Mouse (Mus musculus) CD4-positive, CD25-positive, alpha-beta regulatory T cell, adult 2 months (primary cell): Measurements from ENCODE around the gene Ccdc157.

Source experiments
- DNase-seq: peaks from one replicate; pipeline ENCODE4 v3.0.0-alpha.2; 2012; ENCODE audit warnings: low read depth, low spot score

Ccdc157 gene

DNA sequence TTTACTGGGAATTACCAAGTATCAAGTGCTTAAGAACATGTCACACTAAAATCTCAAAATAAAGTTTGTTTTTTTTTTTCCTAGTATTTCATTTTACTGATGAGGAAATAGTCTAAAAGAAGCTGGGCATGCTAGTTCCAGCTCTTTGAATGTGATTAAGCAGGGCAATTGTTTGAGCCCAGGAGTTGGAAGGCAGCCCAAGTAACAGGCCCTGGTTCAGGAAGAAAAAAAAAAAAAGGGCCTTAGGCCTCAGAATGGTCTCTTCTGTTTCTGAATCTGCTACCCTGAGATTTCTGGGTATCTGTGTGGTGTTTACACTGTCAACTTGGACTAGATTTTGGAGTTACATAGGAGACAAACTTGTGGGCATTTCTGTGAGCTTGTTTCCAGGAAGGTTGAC lies 23.4 kb upstream of the Ccdc157 start:
- DNase-seq: no peak

GRCm38 (mm10) chr11:4182061-4182460 lies 22.0 kb upstream of the Ccdc157 start:
- DNase-seq: no peak

GRCm38 (mm10) chr11:4177716-4178115 lies 17.6 kb upstream of the Ccdc157 start:
- no peak for DNase-seq

DNA sequence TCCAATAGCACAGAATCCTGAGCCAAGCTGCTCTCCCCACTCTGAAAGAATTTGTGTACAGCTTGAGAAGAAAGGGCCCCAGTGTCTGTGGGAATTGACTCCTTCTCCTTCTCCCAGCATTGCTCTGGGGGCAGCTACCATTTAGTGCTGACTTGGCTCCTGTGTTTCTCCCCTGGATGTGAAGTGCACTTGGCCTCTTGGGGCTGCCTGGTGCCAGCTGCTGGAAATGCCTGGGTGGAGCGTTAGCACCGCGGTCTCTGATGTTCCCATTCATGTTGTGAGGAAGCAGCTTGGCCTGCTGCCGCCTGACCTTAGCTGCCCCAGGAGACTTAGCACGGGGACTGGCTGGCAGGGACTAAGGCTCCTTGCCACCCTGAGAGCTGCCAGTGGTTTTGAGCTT lies 14.5 kb upstream of the Ccdc157 start:
- no peak for DNase-seq

- DNase-seq: no peak
Measured at GRCm38 (mm10) chr11:4166467-4167090, 6.5 kb upstream of the Ccdc157 start.

- DNase-seq: no peak
Measured at GRCm38 (mm10) chr11:4164701-4165100, 4.6 kb upstream of the Ccdc157 start.

- DNase-seq: no peak
Measured at GRCm38 (mm10) chr11:4160758-4161480, 826 bp upstream of the Ccdc157 start.

DNA sequence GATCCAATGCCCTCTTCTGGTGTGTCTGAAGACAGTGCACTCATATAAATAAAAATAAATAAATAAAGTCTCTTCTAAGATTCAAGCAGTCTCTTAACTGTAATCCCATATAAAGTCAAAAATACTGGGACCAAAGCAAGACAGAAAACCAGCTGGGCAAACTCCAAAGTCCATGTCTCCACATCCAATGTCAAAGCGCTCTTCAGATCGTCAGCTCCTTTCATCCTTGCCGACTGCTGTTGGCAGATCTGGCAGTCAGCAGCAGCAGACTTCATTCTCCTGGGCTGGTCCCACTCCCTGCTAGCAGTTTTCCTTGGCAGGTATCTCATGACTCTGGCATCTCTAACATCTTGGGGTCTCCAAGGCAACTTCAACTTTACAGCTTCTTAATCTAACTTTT lies 1.4 kb downstream of the Ccdc157 start:
- DNase-seq: no peak

DNA sequence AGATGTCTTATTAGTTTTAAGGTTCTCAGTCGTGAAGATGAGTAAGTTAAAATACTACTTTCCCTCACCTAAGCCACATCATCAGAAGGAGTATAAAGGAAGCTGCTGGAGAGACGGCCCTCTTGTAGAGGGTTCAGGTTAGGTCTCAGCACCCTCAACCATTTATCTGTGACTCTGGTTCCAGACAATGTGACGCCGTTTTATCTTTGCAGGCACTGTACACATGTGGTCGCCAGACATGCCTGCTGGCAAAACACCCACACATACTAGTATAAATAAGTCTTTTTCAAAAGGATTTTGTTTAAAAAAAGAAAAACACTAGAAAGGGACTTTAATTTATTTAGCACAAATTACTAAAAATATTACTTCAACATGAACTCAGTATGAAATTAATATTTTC lies 4.5 kb downstream of the Ccdc157 start:
- no peak for DNase-seq

DNA sequence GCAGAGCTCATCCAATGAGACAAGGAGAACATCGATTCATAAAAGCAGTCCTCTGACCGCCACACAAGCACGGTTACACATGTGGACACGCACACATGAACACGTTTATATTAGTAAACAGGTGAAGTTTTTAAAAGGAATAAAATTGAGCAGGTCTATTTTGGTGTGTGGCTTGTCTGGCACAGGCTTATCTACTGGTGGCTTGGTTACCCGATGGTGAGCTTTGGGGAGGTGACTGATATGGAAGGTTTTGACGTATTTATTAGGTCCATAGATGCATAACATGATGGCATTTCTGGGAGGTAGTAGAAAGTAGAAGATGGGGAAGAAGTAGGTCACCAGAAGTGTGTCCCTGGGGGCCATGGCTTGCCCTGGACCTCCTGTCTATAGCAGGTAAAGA lies 6.4 kb downstream of the Ccdc157 start:
- DNase-seq: no peak

GRCm38 (mm10) chr11:4149886-4150285 lies 10.2 kb downstream of the Ccdc157 start:
- DNase-seq: no peak

DNA sequence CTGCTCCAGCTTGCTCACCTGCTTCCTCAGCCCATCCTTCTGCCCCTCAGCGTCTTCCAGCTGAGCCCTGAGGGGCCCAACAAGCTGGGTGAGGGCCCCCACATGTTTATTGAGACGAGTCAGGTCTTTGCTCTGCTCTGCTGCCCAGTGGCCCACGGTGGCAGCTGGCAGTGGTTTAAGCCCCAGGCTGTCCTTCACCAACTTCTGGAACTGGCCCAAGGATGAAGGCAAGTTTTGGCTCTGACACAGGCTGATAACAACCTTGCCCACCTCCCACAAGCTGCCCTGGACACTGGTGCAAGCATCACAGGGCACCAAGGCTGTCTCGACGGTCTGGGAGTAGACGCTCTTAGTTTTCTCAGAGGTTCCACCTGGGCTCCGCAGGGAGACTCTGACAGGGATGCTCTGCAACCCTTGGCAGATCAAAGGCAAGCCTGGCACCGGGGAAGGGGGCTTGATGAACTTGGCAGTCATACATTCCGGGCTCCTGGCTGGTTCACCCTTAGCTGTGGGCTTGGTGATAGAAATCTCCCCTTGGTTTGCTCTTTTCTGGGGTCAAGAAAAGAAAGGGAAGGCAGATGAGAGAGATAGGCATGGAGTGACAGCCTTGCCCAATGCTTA lies 11.4 kb downstream of the Ccdc157 start:
- no peak for DNase-seq

- DNase-seq: no peak
Measured at GRCm38 (mm10) chr11:4148120-4148519, 12.0 kb downstream of the Ccdc157 start.

GRCm38 (mm10) chr11:4147098-4147497 lies 13.0 kb downstream of the Ccdc157 start:
- DNase-seq: no peak

GRCm38 (mm10) chr11:4146381-4146780 lies 13.7 kb downstream of the Ccdc157 start:
- no peak for DNase-seq

- DNase-seq: no peak
Measured at GRCm38 (mm10) chr11:4143281-4144062, 16.6 kb downstream of the Ccdc157 start.

DNA sequence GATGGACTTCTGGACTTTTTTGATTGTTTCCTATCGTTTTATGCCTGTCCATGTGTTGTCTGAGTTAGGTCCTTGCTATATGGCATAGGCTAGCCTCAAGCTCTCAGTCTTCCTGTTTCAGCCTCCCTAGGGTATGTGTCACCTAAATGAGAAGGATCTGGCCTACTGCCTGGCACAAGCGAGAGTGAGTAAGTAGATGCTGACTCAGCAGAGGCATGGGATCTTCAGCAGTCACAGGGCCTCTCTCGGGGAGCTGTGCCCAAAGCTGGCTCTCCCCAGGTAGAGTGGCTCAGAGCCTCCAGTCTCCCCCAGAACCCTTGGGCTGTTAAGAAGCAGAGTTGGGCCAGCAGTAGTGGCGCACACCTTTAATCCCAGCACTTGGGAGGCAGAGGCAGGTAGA lies 17.7 kb downstream of the Ccdc157 start:
- DNase-seq: no peak

- no peak for DNase-seq
Measured at GRCm38 (mm10) chr11:4141505-4141904, 18.6 kb downstream of the Ccdc157 start.

DNA sequence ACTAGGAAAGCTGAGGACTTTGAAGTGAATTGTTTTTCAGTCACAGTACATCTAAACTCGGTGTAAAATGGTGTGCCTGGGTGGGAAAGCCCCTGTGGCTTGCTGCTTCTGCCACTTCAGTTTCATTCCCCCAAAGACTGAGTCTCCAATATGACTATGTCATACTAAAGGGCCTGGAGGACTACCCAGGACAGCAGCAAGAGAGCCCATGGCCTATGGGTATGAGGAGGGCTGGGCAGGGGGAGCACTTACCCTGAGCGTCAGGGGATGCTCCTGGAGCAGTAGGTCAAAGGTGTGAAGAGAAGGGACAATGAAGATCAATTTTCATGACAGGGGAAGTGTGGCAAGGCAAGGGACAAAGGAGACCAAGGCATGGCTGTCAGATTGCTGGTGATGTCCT lies 21.1 kb downstream of the Ccdc157 start:
- DNase-seq: no peak

- peak; percentile 97 for DNase-seq
Measured at GRCm38 (mm10) chr11:4134986-4135935, 24.8 kb downstream of the Ccdc157 start, which contains the start of gene Rnf215. Gene Rnf215 (plus strand): TSS chr11:4135202.

- no peak for DNase-seq
Measured at GRCm38 (mm10) chr11:4134400-4134799, 25.7 kb downstream of the Ccdc157 start.
